Mouse (Mus musculus) 416B (cell line): ENCODE measurements at regions not wholly inside any gene's neighbourhood (a gene's known extent, or its start where the extent isn't known, plus 50 kb on each side); places are given as distances from the start of the nearest gene placed in this dataset.
A peak's percentile ranks its signal among the peaks of the same experiment; 100 is the strongest.

ENCODE experiments used
- DNase-seq: peaks from one replicate; pipeline ENCODE4 v3.0.0; 2011; ENCODE audit warnings: low read depth

DNA sequence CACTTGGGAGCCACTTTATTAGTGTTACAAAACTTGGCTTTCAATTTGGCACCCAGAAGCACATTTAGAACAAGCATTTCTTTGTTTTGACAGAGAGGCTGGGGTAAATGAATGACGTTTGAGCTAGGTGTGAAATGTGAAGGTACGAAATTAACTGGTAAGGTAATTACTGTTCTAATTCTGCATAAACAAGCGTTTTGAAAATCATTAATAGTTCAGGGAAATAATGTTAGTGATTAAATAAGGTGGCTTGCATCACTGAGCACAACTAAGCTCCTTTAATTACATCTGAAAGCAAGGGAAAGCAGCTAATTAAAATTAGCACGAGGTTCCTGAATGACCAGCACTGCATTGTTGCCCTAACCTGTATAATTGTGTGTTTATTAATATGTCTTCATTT is 529.9 kb upstream of the Pkn2 start:
- no peak for DNase-seq

DNA sequence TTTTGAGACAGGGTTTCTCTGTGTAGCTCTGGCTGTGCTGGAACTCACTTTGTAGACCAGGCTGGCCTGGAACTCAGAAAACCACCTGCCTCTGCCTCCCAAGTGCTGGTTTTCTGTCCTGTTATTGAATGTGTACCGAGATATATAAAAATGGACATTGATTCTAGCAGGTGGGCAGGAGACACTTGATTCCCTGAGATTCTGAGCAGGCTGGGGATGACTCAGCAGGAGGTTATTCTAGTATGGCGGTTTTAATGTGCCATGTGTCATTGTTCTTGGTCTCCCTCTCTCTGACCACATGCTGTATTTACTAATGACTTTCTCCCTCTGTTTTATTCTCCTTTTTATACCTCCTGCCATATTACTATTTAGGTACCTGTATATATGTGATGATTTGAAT is 517.2 kb upstream of the Pkn2 start:
- peak; percentile 7 for DNase-seq

DNA sequence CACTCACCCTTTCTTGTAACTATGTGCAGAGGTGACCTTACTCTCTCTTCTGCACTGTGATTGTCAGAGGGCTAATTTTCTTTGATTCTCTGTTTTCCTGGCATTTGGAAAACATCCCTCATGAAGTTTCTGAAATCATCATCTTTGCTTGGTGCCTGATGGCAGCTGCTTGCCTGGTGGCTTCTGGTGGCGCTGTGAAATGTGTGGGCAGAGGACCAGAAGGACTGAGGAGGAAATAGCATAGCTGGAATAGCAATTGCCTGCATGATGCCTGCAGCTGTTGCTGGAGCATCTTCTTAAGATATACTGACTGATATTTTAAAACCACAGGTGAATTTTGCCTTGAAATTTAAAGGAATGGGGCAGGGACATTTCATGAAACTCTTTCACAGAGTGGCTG is 502.6 kb upstream of the Pkn2 start:
- no peak for DNase-seq

DNA sequence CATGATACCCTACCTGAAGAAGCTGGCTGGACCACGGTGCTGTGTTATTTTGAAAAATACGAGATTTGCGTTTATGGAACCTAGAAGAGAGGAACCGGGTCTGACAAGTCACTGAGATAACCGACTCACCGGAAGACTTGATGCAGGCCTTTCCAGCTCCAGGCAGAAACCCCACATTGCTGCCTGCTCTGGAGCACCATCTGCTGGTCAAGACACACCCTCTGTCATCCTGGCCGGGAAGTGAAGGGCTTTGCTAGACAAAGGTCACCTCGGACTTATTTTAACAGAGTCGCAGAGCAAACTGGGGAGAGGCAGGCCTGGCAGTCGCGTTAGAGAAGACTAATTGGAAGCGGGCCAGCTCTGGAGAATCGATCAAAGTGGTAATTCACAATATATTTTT is 497.4 kb upstream of the Pkn2 start:
- DNase-seq: peak; percentile 85

DNA sequence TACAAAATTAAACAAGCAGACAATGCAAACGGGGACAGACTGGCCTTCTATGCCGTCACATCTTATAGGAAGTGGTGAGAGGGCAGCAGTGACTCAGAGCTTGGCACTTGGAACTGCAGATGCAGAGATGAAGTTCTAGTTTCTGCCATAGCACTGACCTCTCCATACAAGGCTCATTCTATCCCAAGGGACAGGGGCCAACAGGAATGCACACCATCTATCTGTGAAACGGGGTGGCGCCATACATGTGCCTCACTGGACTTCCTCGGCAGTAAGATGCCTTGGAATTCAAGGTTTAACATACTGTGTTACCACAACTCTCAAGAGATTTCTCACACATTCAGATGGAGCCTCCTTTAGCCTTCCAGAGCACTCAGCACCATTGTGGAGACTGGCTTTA is 495.6 kb upstream of the Pkn2 start:
- peak; percentile 58 for DNase-seq

DNA sequence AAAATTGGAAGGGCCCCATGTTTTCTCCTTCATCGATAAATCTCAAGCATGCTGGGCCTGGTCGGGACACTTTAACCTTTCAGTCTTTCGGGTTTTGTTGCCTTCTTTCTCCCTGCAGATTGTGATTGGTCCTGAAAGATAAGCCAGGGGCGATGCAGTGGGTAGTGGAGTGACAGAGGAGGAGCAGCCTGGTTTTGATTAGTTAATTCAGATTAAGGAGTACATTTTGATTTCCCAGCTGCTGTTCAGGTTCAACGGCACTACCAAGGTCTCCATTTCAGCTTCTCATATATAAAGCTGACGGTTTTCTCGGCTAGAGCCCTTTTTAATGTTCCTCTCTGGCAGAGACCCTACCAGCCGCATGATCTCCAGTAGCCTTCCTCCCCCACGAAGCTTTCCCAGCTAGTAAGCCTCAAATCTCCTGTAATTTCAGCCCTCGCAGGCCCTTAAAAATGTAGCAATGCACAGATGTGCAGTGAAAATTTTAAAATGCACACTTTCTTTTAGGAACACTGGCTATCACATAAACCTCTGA is 493.8 kb upstream of the Pkn2 start:
- no peak for DNase-seq

DNA sequence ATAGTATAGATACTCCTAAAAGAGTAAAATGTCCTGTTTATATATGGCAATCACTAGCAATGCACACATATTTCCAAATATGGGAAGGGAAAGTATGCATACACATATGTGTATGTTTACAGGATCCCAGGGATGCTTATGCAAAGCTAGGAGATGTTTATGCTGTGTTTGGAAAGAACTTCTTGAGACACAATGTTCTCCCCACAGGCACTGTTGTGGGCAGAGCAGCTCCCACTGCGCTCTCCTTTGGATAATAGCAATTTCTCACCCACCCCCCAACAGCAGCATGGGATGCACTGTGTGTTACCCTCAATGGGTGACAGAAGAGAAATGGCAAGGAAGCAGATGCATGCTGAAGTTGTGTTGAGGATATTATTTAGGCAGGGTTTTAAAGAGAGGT is 491.7 kb upstream of the Pkn2 start:
- DNase-seq: no peak

DNA sequence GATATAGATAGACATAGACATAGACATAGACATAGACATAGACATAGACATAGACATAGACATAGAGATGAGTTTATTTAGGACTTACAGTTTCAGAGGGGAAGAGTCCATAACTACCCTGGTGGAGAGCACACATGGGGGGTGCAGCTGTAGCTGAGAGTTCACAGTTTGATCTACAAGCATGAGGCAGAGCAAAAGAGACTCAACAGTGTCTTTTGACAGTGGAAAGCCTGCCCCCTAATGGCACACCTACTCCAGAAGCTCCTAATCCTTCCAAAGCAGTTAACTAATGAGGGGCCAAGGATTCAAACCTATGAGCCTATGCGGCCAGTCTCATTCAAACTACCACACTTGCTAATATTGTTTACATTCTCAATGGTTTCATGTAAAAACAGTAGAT is 487.2 kb upstream of the Pkn2 start:
- DNase-seq: peak; percentile 19

DNA sequence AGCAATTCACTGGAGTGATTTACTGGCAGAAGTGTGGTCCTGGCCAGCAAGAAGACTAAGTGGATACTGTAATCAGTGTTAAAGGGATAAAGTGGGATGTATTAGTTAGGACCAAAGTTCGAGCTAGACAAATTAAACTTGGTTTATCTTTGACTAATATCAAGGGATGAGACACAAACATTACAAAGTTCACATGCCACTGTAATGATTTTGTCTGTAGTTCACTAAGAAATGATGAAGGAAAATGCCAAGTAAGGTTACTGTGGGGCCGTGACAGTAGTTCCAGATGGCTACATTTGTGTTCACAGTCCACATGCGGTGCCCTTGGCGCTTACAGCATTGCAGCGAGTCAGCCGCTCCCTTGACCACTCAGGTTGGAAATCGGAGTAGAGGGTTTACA is 458.2 kb upstream of the Pkn2 start:
- no peak for DNase-seq

DNA sequence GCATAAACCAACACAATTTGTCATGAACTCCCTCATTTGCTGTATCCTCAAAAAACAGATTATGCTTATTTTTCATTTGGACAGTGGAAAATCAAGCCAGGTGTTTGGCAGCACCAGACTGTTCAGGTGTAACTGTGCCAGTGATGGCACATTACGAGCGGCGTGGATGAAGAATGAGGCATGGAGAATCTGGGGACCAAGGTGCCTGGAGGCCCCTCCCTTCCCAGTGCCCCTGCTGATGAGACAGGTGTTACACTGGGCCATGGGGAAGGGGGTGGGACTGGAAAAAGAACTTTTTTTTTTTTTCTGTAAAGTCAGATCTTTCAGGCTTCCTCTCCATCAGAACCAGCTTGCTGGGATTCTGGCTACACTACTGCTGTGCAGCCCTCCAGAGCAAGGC is 451.5 kb upstream of the Pkn2 start:
- DNase-seq: no peak

DNA sequence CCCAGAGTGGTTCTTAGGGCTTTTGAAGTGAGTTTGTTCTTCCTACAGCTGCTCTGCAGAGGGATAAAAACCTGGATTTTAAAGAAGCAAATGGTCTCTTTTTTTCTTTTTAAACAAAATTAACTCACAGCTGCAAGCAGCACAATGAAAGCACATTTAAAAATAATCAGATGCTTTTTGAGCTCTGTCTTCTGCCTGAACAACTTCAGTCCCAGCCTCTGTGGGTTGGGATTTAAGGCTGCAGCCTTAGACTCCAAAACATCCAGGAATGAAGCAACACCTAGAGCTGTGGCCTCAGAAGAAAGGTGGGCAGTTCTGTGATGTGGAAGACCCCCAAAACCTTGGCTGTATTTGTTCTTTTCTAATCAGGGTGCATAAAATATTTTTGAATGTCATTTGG is 446.7 kb upstream of the Pkn2 start:
- DNase-seq: no peak

DNA sequence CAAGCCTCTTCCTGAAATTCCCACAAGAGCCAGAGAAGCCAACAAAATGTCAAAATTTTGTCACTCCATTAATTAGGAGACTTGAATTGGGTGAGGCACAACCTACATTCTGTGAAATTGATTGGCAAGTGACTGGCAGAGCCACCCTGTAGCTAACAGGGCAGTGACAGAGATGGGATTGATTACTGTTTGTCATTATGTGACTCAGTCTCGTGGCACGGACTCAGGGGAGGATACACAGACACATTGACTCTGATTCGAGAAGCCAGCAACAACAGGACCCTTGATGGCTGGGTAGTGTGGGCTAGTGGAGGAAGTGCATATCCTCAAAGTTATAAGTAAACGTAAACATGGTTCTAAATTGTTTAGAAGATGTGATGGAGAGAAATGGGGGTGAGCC is 445.8 kb upstream of the Pkn2 start:
- DNase-seq: no peak

DNA sequence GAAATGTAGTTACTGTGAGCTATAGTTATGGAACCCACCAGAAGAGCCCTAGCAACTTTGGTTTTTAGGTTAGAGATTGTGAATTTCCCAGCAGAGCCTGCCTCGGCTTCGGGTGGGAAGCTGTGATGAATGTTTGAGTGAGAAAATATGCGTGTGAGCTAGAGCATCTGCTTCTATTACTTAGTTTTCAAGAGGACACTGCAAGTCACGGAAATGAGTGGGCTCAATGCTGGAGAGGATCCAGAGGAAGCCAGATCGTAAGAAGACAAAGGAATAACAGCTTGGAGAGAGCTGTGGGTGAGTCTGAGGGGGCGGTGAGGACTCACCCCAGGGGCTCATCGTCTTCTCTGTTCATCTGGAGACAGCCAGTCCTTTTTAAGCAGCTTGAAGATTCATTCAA is 434.7 kb upstream of the Pkn2 start:
- no peak for DNase-seq

DNA sequence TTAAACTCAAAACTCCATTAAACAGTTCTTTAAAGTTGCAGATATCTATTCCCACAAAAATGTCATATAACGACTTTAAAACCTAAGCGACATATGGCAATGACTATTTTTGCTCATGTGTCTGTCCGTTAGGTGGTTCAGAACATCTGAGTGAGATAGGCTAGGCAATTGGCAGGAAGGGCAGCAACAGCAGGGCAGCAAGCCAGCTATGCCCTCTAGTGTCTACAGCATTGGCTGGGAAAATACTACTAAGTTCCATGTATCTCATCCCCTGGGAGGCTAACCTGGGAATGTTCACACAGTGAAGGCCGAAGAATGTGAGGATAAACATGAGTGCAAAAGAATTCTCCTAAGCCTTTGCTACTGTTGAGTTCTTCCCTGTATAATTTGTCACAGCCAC is 410.0 kb upstream of the Pkn2 start:
- DNase-seq: no peak

DNA sequence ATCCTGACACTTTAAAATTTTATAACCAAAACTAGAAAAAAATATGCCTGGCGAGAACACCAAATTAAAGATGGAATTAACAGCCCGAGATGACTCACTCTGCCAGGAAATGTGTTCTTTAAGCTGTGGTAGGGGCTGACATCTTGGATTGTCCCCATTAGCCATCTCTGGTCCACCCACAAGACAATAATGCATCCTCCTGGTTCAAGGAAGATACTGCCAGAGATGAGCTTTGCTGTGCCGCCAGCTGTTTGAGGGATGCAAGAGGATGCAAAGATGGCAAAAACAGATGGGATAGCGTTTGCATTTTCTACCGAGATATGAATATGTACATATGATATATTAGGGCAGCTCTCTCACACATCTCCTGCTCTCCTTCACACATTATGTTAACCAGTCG is 382.3 kb upstream of the Pkn2 start:
- no peak for DNase-seq

DNA sequence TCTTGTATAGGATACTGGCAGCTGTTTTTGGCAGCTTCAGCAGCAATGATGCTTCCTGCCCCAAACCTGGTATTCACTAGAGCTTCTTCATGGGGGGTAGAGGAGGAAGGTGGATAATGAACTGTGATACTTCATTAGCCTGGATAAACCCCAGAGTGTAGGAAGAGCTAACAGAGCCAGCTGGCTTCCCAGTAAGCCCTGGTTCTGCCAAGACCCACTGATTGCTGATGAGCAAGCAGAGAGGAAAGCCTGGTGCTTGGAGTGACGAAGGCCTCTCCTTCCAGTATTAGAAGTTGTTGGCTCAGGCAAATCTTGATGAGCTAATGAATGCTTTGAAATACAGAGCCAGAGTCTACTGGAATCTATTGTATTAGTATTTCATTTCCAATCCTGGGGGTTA is 370.8 kb upstream of the Pkn2 start:
- no peak for DNase-seq

DNA sequence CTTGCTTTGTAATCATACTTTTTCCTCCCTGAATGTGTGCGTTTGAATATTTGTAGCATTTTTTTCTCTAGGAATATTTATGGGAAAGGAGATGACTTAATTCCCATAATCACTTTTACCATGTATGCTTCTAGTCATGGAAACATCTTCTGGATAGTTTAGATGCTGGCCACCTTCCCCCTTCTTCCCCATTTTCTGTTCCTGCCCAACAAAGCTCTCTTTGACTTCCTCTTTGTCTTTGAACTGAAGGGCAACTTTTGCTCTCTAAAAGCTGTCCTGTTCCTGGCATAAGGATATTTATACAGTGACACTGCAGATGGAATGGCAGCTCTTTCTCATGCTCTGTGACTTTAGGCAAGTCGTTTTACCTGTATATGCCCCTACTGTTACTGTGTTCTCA is 370.2 kb upstream of the Pkn2 start:
- no peak for DNase-seq

DNA sequence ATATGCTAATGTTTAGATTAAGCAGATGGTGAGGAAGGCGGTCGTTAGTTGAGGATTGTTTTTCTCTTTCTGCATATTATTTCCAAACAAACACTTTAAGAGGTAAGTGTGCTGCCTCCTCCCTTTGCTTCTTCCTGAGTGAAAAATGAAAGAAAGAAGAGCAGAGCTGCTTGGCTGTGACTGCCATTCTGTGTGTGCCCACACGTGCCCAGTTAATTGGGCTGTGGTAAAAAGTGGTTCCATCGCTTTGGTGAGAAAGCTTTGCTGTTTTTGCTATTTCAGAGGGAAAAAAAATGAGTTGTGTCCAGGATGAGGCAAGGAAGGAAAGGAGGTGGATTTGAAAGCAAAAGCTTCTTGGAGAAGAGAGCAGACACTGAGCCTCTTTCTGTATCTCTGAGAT is 360.9 kb upstream of the Pkn2 start:
- no peak for DNase-seq

DNA sequence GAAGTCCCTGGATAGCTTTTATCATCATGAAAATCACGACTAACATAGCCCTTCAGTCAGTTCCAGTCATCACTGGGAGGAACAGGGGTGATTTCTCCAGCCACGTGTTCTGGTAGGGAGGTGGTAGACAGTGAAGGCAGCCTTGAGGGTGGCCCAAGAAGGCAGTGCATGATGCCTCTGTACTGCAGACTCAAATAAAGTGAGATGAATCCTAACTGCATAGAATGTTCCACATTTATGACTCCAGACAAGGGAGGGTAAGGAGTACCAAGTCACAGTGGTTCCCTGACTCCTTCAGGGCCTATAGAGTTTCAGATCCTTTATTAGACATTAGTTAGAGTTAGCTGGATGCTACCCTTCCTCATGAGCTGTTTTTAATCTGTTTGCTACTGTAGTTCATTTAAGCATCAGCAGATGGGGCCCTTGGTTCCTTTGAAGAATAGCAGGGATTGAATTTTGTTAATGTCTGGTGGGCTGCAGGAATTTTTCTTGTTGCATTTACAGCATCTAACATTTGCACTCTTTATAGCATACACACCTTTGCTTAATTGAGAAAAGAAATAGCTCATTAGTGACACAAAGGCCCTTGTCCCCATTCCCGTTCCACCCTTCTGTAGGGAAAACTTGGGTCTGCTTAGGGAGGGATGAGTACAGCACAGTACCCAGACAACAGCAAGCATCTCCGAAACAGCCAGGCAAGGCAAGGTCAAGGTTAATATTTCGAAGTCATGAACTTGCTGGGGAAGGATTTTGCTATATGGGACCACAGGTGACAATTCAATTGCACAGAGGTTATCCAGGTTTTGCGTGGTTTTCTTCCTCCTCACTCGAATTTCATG is 359.0 kb upstream of the Pkn2 start:
- DNase-seq: no peak

DNA sequence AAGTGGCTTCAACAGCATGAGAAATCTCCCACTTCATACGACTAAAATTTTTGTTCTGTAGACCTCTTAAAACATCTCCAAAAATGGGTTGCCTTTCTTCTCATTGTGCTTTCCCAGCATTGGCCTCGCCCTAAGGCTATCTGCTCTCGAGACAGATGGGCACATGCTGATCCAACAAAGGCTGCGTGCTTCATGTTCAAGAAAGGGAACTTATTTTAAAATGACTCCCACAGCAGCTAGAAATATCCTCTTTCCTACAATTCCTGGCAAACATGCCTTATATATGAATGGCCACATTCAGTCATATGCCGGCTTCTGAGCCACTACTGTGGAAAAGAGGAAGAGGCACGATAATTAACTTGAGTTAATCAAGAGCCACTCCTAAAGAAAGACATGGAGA is 356.7 kb upstream of the Pkn2 start:
- DNase-seq: no peak

DNA sequence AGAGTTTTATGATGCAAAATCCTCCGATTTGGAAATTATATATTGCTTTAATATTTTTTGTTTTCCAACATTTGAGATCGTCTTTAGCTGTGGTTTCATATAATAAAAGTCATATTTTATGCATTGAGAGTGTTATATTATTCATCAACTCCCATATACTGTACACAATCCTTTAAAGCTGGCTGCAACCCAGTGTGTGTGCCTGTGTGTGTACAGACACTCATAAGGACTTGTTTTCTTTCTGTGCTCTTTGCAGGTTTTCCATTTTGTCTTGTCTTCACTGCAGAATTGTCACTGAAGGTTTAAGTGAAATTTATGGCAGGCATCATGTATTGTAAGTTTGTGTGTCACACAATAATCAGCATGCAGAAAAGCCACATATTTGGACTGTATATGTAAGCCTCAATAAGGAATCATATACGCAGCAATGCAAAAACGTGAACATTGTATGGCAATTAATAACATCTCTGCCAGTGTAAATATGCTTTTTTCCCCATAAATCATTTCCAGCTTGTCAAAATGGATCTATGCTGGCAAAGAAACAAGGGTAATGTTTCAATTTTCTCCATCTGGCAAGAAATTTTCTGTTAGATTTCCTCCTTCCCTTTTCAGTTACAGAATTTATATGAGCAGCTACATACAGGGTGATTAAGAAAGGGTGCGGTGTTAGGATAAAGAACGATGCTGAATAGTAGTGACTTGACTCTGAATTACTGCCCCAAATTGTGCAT is 342.4 kb upstream of the Pkn2 start:
- DNase-seq: no peak

DNA sequence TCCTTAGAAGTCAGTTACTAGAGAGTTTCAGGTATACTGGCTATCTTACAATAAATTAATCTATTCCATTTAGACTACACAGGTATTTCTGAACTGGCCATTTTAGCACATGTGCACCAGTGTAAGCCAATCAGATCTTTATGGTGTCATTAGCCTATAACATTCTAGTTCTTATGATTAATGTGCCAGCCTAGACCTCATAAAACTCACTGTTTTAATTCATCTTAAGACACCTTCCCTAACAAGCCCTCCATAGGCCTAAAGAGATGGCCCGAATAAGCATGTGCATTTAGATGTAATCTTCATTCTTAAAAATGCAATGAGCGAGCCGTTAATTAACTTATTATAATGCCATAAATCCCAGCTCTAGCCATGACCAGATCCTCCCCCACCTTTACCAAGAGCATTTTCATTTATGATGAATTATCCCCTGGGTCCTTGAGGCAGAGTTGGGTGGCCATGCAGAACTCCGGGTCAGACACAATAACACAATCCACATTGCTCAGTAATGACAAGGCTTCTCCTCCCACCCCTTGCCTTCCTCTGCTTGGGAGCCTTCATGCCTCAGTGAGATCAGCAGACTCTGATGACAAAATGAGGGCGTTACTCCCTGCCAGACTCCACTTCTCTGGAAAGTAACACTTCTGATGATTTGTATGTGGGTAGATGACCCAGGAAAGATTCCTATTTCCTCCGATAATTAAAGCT is 311.6 kb upstream of the Pkn2 start:
- DNase-seq: no peak

DNA sequence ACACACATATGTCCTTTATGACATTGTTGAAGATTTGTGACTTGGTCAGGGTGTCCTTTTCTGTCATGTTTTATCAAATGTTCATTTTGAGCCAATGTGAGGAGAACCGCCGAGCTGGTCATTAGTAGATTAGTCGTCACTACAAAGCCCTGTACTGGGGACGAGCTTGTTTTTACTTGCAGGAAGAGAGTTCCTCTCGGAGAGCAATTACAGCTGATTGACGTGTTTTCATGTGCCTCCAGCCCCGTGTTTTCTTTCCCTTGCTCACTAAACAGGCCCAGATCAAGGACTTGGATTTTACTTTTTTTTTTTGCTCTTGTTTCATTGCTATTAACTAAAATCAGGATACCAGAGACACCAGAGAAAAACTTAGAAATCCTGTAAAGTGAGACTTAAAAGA is 307.1 kb upstream of the Pkn2 start:
- no peak for DNase-seq
